Mouse (Mus musculus): Measurements from ENCODE around the gene Lef1.

Gene Lef1

GRCm38 (mm10) chr3:131190671-131191367 lies 80.5 kb downstream of the Lef1 start:
- no peak for DNase-seq (ENCODE audit: low spot score)

DNA sequence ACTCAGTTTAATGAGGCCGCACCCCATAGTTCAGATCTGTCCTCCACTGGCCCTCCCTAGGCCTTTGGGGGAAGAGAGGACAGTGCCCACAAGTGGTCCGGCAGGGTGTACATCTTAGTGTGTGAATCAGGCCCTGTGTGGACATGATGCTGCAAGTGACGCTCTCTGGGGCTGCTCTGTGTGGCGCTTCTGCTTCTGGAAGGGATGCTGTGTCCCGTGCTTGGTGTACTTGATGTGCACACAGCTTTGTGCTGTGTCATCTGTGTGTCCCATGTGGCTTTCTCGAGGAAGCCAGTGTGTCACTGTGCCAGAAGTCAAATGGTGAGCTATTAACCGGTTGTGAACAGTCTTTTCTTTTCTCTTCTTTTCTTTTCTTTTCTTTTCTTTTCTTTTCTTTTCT lies 81.2 kb downstream of the Lef1 start:
- no peak for DNase-seq (ENCODE audit: low spot score)

- DNase-seq (ENCODE audit: low spot score), result no peak
Observed at GRCm38 (mm10) chr3:131196050-131196449, 85.8 kb downstream of the Lef1 start.

DNA sequence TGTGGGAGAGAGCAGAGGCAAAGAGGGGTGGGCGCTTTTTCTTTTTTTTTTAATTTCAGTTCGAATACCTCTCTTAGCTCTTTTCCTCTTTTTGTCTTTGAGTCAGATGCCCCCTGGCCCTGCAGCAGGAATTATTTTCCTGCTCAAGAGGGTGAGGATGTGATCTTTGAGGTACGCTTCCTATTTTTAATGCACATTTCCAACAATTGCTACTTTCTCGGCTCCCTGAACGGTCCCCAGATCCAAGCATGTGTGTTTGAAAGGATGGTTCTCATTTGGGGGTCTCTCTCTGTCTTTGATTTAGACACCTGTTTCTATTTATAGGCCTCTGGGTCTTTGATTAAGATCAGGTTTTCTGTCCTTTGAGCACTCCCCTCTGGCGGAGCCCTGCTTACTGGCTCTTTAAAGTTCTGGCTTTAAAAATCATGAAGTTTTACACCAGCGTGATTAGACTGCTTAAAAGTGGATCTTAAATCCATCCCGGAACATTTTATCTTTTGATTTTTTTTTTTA lies 86.3 kb downstream of the Lef1 start:
- no peak for DNase-seq (ENCODE audit: low spot score)

DNA sequence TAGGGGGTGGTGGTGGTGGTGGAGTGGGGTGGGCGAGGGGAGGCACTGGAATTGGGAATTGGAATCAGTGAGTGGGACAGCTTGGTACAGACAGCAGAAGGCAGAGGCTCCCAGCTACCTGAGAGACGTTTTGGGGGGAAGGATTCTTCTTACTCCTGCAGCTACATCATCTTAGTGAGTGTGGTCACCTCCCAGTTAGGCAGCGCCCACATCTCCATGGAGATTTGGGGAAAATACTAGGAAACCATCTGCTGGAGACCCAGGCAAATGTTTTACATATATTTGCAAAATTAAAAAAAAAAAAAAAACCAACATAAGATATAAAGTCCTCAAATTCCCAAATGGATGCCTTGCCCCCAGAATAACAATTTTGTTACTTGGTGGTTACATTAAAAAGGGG lies 88.7 kb downstream of the Lef1 start:
- no peak for DNase-seq (ENCODE audit: low spot score)

DNA sequence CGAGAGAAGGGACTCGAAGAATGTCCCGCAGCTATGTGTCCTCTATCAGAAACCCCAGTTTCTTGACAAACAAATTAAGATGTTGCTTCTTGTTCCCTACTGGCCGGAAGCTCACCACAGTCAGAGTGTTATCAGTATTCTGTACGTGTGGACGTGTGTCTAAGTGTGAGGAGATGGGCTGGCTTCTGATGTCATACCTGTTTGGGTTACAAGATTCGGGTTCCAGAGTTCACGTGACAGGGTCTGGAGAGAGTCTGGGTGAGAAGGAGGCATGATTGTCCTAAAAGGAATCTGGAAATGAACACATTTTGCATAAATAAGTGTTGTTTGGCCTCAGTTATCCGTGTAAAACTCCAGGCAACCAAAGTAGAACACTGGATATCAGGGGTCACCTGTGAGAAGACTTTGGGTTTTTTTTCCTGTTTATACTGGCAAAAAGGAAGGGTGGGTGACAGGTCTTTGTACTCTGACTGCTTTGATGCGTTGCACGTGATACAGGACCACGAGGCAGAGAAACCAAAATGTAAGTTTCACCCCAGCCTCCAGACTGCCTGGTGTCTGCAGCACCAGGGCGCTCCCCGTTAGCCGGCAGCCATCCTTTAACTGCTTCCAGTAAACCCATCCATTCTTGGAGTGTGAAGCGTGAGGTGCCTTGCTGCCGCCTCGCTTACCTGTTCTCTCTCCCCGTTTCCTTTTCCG lies 89.5 kb downstream of the Lef1 start:
- no peak for DNase-seq (ENCODE audit: low spot score)

GRCm38 (mm10) chr3:131202311-131202710 lies 92.0 kb downstream of the Lef1 start:
- no peak for DNase-seq (ENCODE audit: low spot score)

DNA sequence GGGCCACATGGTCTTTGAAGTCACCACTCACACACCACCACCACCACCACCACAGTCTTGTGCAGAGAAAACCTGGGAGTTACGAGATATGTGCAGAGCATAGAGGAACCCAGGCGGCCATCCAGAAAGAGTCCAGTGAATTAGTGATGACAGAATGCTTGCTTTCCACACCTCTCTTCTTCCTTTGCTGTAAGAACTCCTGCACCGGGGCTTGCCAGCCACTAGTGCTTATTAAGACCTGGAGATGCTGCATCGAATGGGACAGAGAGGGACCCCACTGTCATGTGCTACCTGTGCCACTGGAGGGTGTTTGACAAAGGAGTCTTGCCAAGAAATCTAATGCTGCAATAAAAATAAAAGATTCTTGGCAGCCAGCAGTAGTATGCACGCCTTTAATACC lies 97.6 kb downstream of the Lef1 start:
- no peak for DNase-seq (ENCODE audit: low spot score)

DNA sequence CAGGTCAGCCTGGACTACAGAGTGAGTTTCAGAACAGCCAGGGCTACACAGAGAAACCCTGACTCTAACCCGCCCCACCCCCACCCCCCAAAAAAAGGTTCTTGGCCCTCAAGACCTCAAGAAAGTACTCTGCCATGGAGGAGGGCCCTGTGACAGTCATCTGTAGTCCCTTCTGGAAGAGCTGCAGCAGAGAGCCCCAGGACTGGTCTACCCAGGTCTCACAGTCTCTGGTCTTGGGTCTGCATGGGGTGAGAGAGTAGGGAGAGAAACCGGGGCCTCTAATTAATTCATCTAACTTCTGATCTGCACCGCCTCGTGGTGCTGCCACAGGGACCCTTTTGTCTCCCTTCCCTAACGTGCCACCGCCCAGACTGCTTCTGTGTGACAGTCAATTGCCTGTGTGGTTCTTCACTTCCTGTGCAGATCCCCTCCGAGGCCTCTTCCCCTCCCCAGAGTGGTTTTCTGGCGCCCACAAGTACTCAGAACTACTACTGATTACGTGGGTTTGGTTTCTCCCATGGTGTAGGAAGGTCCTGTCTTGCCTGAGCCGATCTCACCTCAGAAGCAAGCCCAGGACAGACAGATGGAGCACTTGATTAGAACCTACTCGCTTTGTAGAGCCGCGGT lies 98.1 kb downstream of the Lef1 start:
- DNase-seq (ENCODE audit: low spot score), result no peak

- no peak for DNase-seq (ENCODE audit: low spot score)
Observed at GRCm38 (mm10) chr3:131212200-131212599, 101.9 kb downstream of the Lef1 start.

- DNase-seq (ENCODE audit: low spot score), result no peak
Observed at GRCm38 (mm10) chr3:131214060-131214658, 103.9 kb downstream of the Lef1 start.

- DNase-seq (ENCODE audit: low spot score), result peak; percentile 79
Observed at GRCm38 (mm10) chr3:131214841-131215240, 104.6 kb downstream of the Lef1 start.

DNA sequence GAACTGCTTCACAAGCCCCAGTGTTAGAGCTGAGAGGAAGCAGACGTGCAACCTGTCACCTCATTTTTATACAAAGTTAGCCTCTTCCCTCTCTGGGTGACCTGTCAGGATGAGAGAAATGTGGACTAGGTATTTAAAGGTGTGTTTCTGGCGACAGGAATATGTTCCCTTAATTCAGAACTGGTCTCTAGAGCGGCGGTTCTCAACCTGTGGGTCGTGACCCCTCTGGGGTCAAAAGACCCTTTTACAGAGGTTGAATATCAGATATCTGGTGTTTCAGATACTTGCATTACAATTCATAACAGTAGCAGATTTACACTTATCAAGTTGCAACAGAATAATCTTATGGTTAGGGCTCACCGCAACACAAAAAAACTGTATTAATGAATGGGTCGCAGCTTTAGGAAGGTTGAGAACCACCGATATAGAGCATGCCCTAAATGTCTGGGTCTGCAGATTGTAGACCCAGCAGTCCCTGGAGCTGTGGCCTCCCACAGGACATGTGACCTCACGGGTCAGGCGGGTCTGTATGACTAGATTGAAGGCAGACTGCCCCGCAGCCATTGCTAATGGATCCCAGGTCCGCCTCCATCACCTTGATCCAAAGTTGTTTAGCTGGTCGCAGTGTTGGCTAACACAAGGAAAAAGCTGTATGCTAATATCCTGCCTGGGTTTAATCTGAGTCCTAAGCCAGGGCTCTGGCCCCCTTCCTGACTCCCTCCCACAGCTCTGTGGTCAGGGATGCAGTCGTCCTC lies 108.5 kb downstream of the Lef1 start:
- no peak for DNase-seq (ENCODE audit: low spot score)

DNA sequence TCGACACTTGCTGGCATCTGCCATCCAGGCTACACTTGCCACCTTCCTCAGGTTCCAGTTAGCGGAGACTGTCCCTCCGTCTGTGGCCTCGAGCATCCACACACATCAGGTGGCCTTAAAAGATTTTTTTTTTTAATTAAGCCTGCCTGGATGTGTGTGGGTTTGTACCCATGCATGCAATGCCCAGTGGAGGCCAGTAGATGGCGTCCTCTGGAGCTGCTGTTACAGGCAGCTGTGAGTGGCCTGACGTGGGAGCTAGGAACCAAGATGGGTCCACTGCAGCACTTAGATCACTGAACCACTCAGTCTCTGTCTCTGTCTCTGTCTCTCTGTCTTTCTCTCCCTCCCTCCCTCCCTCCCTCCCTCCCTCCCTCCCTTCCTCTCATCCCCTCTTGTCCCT lies 117.8 kb downstream of the Lef1 start:
- DNase-seq (ENCODE audit: low spot score), result no peak

GRCm38 (mm10) chr3:131237061-131237460 lies 126.8 kb downstream of the Lef1 start:
- DNase-seq (ENCODE audit: low spot score), result no peak

GRCm38 (mm10) chr3:131237785-131238633 lies 127.7 kb downstream of the Lef1 start:
- DNase-seq (ENCODE audit: low spot score), result peak; percentile 91

GRCm38 (mm10) chr3:131245766-131246578 lies 135.7 kb downstream of the Lef1 start:
- peak; percentile 86 for DNase-seq (ENCODE audit: low spot score)

DNA sequence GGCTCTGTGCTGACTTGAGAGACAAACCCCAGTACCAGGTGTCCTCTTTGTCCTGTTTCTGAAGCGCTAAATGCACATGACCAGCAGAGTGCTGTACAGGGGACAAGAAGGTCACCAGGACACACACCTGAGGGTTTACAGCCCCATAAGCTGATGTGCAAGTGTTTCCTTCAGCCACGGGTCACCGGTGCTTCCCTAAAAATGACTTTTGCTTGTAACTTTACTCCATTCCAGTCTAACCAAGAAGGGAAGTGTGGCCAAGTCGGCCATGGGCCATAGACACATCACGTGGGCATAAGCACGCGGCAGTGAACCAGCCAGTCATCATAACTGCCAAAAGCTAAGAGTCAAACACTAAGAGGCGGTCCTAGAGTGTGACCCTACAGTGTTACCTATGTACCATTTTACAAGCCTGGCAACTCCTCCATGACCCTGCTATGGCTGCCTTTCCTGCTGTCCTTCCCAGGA lies 136.3 kb downstream of the Lef1 start:
- no peak for DNase-seq (ENCODE audit: low spot score)

DNA sequence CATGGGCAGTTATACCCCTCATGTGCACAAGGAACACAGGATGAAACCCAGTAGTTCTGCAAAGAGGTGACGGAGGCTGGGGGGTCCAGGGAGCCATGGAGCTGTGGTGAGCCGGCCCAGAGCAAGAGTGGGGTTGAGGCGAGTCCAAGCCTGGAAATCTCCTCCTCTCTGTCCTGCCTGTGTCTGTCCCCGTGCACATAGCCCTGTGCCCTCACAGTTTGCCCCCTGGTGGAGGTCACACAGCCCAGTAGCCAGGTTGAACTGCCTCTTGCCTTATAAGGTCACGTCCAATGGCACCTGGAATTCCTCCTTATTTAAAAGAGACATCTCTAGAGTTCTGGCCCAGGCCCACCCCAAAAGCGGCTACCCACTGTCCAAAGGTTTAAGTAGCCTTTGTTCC lies 137.2 kb downstream of the Lef1 start:
- no peak for DNase-seq (ENCODE audit: low spot score)

- no peak for DNase-seq (ENCODE audit: low spot score)
Observed at GRCm38 (mm10) chr3:131247851-131248250, 137.6 kb downstream of the Lef1 start.

Data from testis, postnatal 10 days (tissue).